In the genomic region with DNA sequence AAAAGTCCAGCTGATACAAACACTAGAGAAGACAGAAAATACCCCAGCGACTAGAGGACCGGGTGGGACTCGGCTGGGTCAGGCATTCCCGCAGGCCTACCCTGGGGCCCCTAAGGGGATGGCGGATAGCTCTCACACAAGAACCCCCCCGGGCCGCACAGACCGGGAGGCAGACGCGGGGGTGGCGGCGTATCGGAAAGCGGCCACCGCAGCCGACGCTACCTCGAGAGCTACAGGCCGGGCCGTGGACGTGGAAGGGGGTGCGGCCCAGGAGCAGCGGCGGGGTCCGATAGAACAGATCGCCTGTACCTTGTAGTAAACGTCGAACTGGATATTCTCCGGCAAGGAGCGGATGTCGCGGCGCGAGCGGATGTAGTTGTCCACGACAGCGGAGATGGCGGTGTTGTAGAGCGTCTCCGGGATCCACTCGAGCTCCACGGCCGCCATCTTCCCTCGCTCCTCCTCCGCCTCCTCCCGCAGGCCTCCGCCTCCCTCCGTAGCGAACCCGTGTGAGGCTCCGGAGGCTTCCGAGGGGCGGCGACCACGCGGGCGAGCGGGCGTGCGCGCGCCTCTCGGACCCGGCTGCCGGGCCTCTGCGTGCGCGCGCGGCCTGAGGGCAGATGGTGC, we compare ENCODE assay signal across 8 mouse cellular contexts. TPM values are rescaled to one million over a fixed set of nuclear protein-coding genes. Genes with fewer than 3 reads are reported as not detected.
DNase-seq lines count a peak whose midpoint lies in the region; ATAC-seq lines count a peak whose summit lies in the region.

No protein-coding gene starts in this region.

- peaks cover 10% of the 10 kb centered on the region for H3K4me1 ChIP-seq in lung, embryonic 16.5 days (replicated peaks; ENCODE audit: control insufficient read depth, insufficient read depth, low read length)

- H3K27me3 ChIP-seq in lung, embryonic 16.5 days (ENCODE audit: control insufficient read depth, insufficient read depth, low read depth, low read length): no peaks in the 10 kb centered on the region

- no peaks in the 10 kb centered on the region for H3K36me3 ChIP-seq in lung, embryonic 16.5 days (ENCODE audit: control insufficient read depth, insufficient read depth, low read length)

- H3K4me2 ChIP-seq in lung, embryonic 16.5 days (ENCODE audit: low read depth, low read length): peak overlapping the region; percentile 63

- H3K4me3 ChIP-seq in lung, embryonic 16.5 days (ENCODE audit: low read length): peak overlapping the region; percentile 93

- H3K27ac ChIP-seq in lung, embryonic 16.5 days (ENCODE audit: low read length): peak overlapping the region; percentile 99

- H3K9ac ChIP-seq in lung, embryonic 16.5 days (ENCODE audit: low read length): peak overlapping the region; percentile 96

- under 1% methylated on average over 70 of the region's 70 CpGs for WGBS in lung, embryonic 16.5 days

- peak; percentile 92 to 95 for ATAC-seq in hematopoietic stem cell, adult 5-6 weeks (replicated peaks in 1 of 2; ENCODE audit: insufficient read depth in 1 of 2, low FRiP score in 2 of 2, low TSS enrichment in 1 of 2, low read depth in 1 of 2, poor library complexity in 2 of 2, severe bottlenecking in 2 of 2)
- peak; percentile 96 for ATAC-seq in lung, embryonic 16.5 days (ENCODE audit: low read depth)

- no peaks in the 10 kb centered on the region for H3K9me3 ChIP-seq in lung, embryonic 16.5 days (ENCODE audit: control insufficient read depth, low read length)

- DNase-seq in MEL-GATA-1-ER (ENCODE audit: extremely low read depth, low read depth): peak; percentile 30
- DNase-seq in cerebellum, adult 18-20 months: peak; percentile 85 to 87
- peak; percentile 64 for DNase-seq in forelimb bud, embryonic 11.5 days (ENCODE audit: low read depth, low spot score)
- peak; percentile 83 for DNase-seq in layer of hippocampus, adult 9-11 months
- DNase-seq in ovary, postnatal 14 days (ENCODE audit: low spot score): peak; percentile 66
- DNase-seq in thymus, postnatal 10 days (ENCODE audit: low spot score in 2 of 2): peak; percentile 81 to 83

RNA-seq across cellular contexts. Expression of gene Appbp2, which starts 0.5 kb away (rescaled TPM):
- 43.1 and 44.5 TPM in 2 replicates for total RNA-seq in hematopoietic stem cell, adult 5-6 weeks (2017)
- polyA plus RNA-seq in lung, embryonic 16.5 days (2015; fragmentation: Nextera tagmentation; extraction: Ambion mirVana): 38.9 and 39.0 TPM in 2 replicates

Comparison
In these comparisons a context has a peak if more than half of its experiments do, and no peak if none do; other contexts are left out.
1. Peak in every context shown above with its lines: DNase-seq, ATAC-seq, H3K4me3 ChIP-seq and H3K27ac ChIP-seq.
2. DNase-seq: peak in every context shown above with its lines; median percentile 86 in cerebellum, adult 18-20 months; 83 in layer of hippocampus, adult 9-11 months; 82 in thymus, postnatal 10 days; 66 in ovary, postnatal 14 days; 64 in forelimb bud, embryonic 11.5 days; 30 in MEL-GATA-1-ER.